Mouse (Mus musculus) testis, adult 2 months (tissue): ENCODE measurements at regions not wholly inside any gene's neighbourhood (a gene's known extent, or its start where the extent isn't known, plus 50 kb on each side); places are given as distances from the start of the nearest gene placed in this dataset.

Experiments
- CTCF ChIP-seq: fragments of 200-500 bp; IDR thresholded peaks from 2 replicates; pipeline ENCODE4 v1.5.1; 2012; ENCODE audit warnings: low read depth, mild to moderate bottlenecking, inconsistent platforms, low read length, moderate library complexity; ENCODE audit not compliant: control insufficient read depth, insufficient read depth, insufficient replicate concordance
- POLR2A ChIP-seq: fragments of 200-500 bp; IDR thresholded peaks from 2 replicates; pipeline ENCODE4 v1.6.1; 2012; ENCODE audit warnings: low read depth, mild to moderate bottlenecking, inconsistent platforms, low read length, moderate library complexity; ENCODE audit not compliant: control insufficient read depth

DNA sequence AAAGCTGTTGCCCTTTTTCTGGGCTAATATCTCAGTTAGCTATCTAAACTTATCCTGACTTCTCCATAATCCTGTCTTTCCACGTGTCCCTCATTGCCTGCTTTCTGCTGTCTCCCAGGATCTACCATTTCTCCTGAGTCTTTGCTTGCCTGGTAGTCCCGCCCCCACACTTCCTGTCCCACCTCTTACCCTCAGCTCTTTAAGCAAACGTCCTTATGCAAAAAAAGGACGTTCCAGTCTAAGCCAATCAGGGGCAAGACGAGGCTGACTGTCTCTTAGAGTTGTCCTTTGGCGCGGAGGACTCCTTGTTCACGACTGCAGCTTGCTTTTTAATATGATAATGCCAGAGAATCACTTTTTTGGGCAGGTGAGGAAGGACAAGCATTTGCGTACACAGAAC, 79.6 kb upstream of the Hnrnpk start:
- TF ChIP-seq POLR2A (no peak), CTCF (no peak)
